Mouse (Mus musculus): ENCODE measurements around the gene Zfhx3. TPM values are rescaled to one million over a fixed set of nuclear protein-coding genes. Genes with fewer than 3 reads are reported as not detected.

Zfhx3 gene
- polyA plus RNA-seq, 1 experiment from 2014 or later = 38.7 TPM

GRCm38 (mm10) chr8:108755400-108756325, 813.2 kb downstream of the Zfhx3 start:
- no peaks in the 10 kb centered on the region for H3K27me3 ChIP-seq (replicated peaks)
- 48% methylated on average over 19 of the region's 19 CpGs for WGBS
- H3K4me1 ChIP-seq = peaks cover 41% of the 10 kb centered on the region
- ATAC-seq (ENCODE audit: low FRiP score, low read depth) = peak; percentile 34; the same call in 1 of the 2 replicates
- H3K4me3 ChIP-seq = no peak overlapping the region
- peak overlapping the region; percentile 33; the same call in 1 of the 2 replicates for H3K4me2 ChIP-seq (replicated peaks)
- no peak overlapping the region for H3K27ac ChIP-seq
- no peak overlapping the region for H3K9ac ChIP-seq
- H3K36me3 ChIP-seq = no peaks in the 10 kb centered on the region
- no peaks in the 10 kb centered on the region for H3K9me3 ChIP-seq

- peak overlapping the region; percentile 7; the same call in 1 of the 2 replicates for H3K4me2 ChIP-seq (replicated peaks)
- WGBS = 45% methylated on average over 15 of the region's 15 CpGs
Measured at GRCm38 (mm10) chr8:108759511-108760330, 817.3 kb downstream of the Zfhx3 start.

GRCm38 (mm10) chr8:108760745-108761144, 818.3 kb downstream of the Zfhx3 start:
- H3K27ac ChIP-seq = no peak overlapping the region
- no peaks in the 10 kb centered on the region for H3K9me3 ChIP-seq
- no peak for ATAC-seq (ENCODE audit: low FRiP score, low read depth)
- no peak overlapping the region for H3K4me2 ChIP-seq (replicated peaks)
- H3K4me1 ChIP-seq = peaks cover 61% of the 10 kb centered on the region
- no peaks in the 10 kb centered on the region for H3K27me3 ChIP-seq (replicated peaks)
- H3K9ac ChIP-seq = no peak overlapping the region
- no peaks in the 10 kb centered on the region for H3K36me3 ChIP-seq
- no peak overlapping the region for H3K4me3 ChIP-seq
- WGBS = 71% methylated on average over 10 of the region's 10 CpGs

More at GRCm38 (mm10) chr8:108759511-108760330, 817.3 kb downstream of the Zfhx3 start:
- no peak overlapping the region for H3K4me3 ChIP-seq
- H3K9me3 ChIP-seq = no peaks in the 10 kb centered on the region
- no peak overlapping the region for H3K27ac ChIP-seq
- H3K4me1 ChIP-seq = peaks cover 64% of the 10 kb centered on the region
- peak; percentile 51; the same call in 1 of the 2 replicates for ATAC-seq (ENCODE audit: low FRiP score, low read depth)
- H3K9ac ChIP-seq = no peak overlapping the region
- H3K27me3 ChIP-seq (replicated peaks) = no peaks in the 10 kb centered on the region
- no peaks in the 10 kb centered on the region for H3K36me3 ChIP-seq

- no peak overlapping the region for H3K9ac ChIP-seq
- H3K4me3 ChIP-seq = no peak overlapping the region
- no peaks in the 10 kb centered on the region for H3K9me3 ChIP-seq
- no peak for ATAC-seq (ENCODE audit: low FRiP score, low read depth)
- H3K4me1 ChIP-seq = peaks cover 71% of the 10 kb centered on the region
- no peak overlapping the region for H3K27ac ChIP-seq
- no peak overlapping the region for H3K4me2 ChIP-seq (replicated peaks)
- no peaks in the 10 kb centered on the region for H3K36me3 ChIP-seq
- WGBS = 8% methylated on average over 7 of the region's 7 CpGs
- H3K27me3 ChIP-seq (replicated peaks) = no peaks in the 10 kb centered on the region
Measured at GRCm38 (mm10) chr8:108762567-108762966, 820.1 kb downstream of the Zfhx3 start.

- Histone ChIP-seq H3K4me1 (peaks cover 55% of the 10 kb centered on the region), H3K27ac (no peak overlapping the region), H3K4me2 (replicated peaks) (no peak overlapping the region), H3K4me3 (no peak overlapping the region), H3K9ac (no peak overlapping the region), H3K9me3 (no peaks in the 10 kb centered on the region), H3K36me3 (no peaks in the 10 kb centered on the region), H3K27me3 (replicated peaks) (no peaks in the 10 kb centered on the region)
- ATAC-seq (ENCODE audit: low FRiP score, low read depth) = no peak
- WGBS = 80% methylated on average over 19 of the region's 19 CpGs
Measured at GRCm38 (mm10) chr8:108764403-108765194, 822.2 kb downstream of the Zfhx3 start.

- WGBS = 88% methylated on average over 6 of the region's 6 CpGs
- no peak overlapping the region for H3K27ac ChIP-seq
- H3K9ac ChIP-seq = no peak overlapping the region
- no peak for ATAC-seq (ENCODE audit: low FRiP score, low read depth)
- H3K4me3 ChIP-seq = no peak overlapping the region
- no peaks in the 10 kb centered on the region for H3K36me3 ChIP-seq
- no peaks in the 10 kb centered on the region for H3K9me3 ChIP-seq
- H3K4me1 ChIP-seq = peaks cover 59% of the 10 kb centered on the region
- no peaks in the 10 kb centered on the region for H3K27me3 ChIP-seq (replicated peaks)
- no peak overlapping the region for H3K4me2 ChIP-seq (replicated peaks)
Measured at GRCm38 (mm10) chr8:108766102-108766501, 823.7 kb downstream of the Zfhx3 start.

- H3K4me1 ChIP-seq = peaks cover 49% of the 10 kb centered on the region
- WGBS = 89% methylated on average over 7 of the region's 7 CpGs
- H3K9me3 ChIP-seq = no peaks in the 10 kb centered on the region
- H3K9ac ChIP-seq = no peak overlapping the region
- H3K27ac ChIP-seq = no peak overlapping the region
- no peak overlapping the region for H3K4me2 ChIP-seq (replicated peaks)
- ATAC-seq (ENCODE audit: low FRiP score, low read depth) = no peak
- H3K4me3 ChIP-seq = no peak overlapping the region
- no peaks in the 10 kb centered on the region for H3K36me3 ChIP-seq
- H3K27me3 ChIP-seq (replicated peaks) = no peaks in the 10 kb centered on the region
Measured at GRCm38 (mm10) chr8:108768051-108768450, 825.6 kb downstream of the Zfhx3 start.

- Histone ChIP-seq H3K9ac (no peak overlapping the region), H3K36me3 (no peaks in the 10 kb centered on the region), H3K9me3 (no peaks in the 10 kb centered on the region), H3K4me3 (no peak overlapping the region), H3K27ac (no peak overlapping the region), H3K4me1 (peaks cover 53% of the 10 kb centered on the region), H3K27me3 (replicated peaks) (no peaks in the 10 kb centered on the region), H3K4me2 (replicated peaks) (no peak overlapping the region)
- WGBS = 92% methylated on average over 4 of the region's 4 CpGs
- ATAC-seq (ENCODE audit: low FRiP score, low read depth) = no peak
Measured at GRCm38 (mm10) chr8:108770334-108770733, 827.9 kb downstream of the Zfhx3 start.

GRCm38 (mm10) chr8:108773436-108773835, 831.0 kb downstream of the Zfhx3 start:
- WGBS = 82% methylated on average over 6 of the region's 6 CpGs
- H3K27me3 ChIP-seq (replicated peaks) = no peaks in the 10 kb centered on the region
- H3K9ac ChIP-seq = no peak overlapping the region
- H3K36me3 ChIP-seq = no peaks in the 10 kb centered on the region
- no peaks in the 10 kb centered on the region for H3K9me3 ChIP-seq
- no peak overlapping the region for H3K4me3 ChIP-seq
- H3K4me2 ChIP-seq (replicated peaks) = no peak overlapping the region
- H3K27ac ChIP-seq = no peak overlapping the region
- peaks cover 59% of the 10 kb centered on the region for H3K4me1 ChIP-seq
- ATAC-seq (ENCODE audit: low FRiP score, low read depth) = no peak

- no peak overlapping the region for H3K4me2 ChIP-seq (replicated peaks)
- H3K9ac ChIP-seq = no peak overlapping the region
- ATAC-seq (ENCODE audit: low FRiP score, low read depth) = no peak
- H3K36me3 ChIP-seq = no peaks in the 10 kb centered on the region
- no peak overlapping the region for H3K27ac ChIP-seq
- H3K4me1 ChIP-seq = peaks cover 50% of the 10 kb centered on the region
- no peaks in the 10 kb centered on the region for H3K27me3 ChIP-seq (replicated peaks)
- 89% methylated on average over 12 of the region's 12 CpGs for WGBS
- H3K9me3 ChIP-seq = no peaks in the 10 kb centered on the region
- H3K4me3 ChIP-seq = no peak overlapping the region
Measured at GRCm38 (mm10) chr8:108778063-108778462, 835.6 kb downstream of the Zfhx3 start.

- H3K27me3 ChIP-seq (replicated peaks) = no peaks in the 10 kb centered on the region
- no peak for ATAC-seq (ENCODE audit: low FRiP score, low read depth)
- no peak overlapping the region for H3K4me2 ChIP-seq (replicated peaks)
- H3K36me3 ChIP-seq = no peaks in the 10 kb centered on the region
- H3K9ac ChIP-seq = no peak overlapping the region
- 90% methylated on average over 9 of the region's 9 CpGs for WGBS
- no peak overlapping the region for H3K27ac ChIP-seq
- H3K9me3 ChIP-seq = no peaks in the 10 kb centered on the region
- peaks cover 45% of the 10 kb centered on the region for H3K4me1 ChIP-seq
- H3K4me3 ChIP-seq = no peak overlapping the region
Measured at GRCm38 (mm10) chr8:108778551-108778950, 836.1 kb downstream of the Zfhx3 start.

Data from neural tube, embryonic 12.5 days (tissue).